Mouse (Mus musculus) kidney, adult 2 months (tissue): Measurements from ENCODE around the gene Klhl7.
A peak's percentile ranks its signal among the peaks of the same experiment; 100 is the strongest.

Experiments used
- CTCF ChIP-seq: fragments of 200-500 bp; conservative IDR thresholded peaks from 2 replicates; pipeline ENCODE4 v1.5.1; 2011; ENCODE audit warnings: low read depth, mild to moderate bottlenecking, control low read depth, low read length, moderate library complexity, mixed read lengths; ENCODE audit not compliant: insufficient read depth, insufficient read length
- POLR2A ChIP-seq: fragments of 200-500 bp; IDR thresholded peaks from one replicate; pipeline ENCODE4 v1.6.1; 2011; ENCODE audit warnings: low read depth, low read length, control low read depth

DNA sequence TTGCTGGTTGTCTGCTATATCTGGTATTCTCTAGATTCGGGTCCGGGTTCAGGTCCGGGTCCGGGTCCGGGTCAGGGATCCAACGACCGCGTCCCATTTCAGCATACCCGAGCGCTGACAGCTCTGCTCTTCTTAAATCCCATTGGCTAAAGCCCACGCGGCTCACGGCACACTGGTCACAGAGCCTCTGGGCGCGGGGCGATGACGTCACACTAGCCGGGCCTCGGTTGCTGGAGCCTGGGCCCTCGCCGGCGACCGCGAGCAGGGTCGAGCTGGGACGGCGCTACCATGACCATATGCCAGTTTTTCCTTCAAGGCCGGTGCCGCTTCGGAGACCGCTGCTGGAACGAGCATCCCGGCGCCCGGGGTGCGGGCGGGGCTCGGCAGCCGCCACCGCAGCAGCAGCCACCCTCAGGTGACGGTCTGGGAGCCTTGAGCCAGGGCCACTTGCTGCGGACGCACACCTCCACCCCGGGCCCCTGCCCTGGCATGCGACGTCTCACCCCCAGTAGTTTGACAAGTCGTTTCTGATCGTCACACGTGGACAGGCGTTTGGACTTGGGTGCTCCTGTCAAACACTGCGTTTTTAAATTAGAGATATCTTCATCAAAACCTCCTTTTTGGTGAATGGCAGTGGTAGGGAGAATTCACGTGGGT, 64.5 kb downstream of the Klhl7 start, which contains the start of gene Nupl2:
- peak; percentile 35 for TF ChIP-seq POLR2A
- no peak for TF ChIP-seq CTCF
